Mouse (Mus musculus) layer of hippocampus, adult 9-10 months (tissue): ENCODE results near the gene Slc2a6.

Experiments
- DNase-seq: peaks from one replicate; pipeline ENCODE4 v3.0.0; 2022; ENCODE audit warnings: low spot score

Gene Slc2a6

GRCm38 (mm10) chr2:27036003-27036402 lies 8.2 kb upstream of the Slc2a6 start:
- no peak for DNase-seq

- no peak for DNase-seq
Measured at GRCm38 (mm10) chr2:27032361-27032760, 4.6 kb upstream of the Slc2a6 start.

GRCm38 (mm10) chr2:27028437-27029015 lies 728 bp upstream of the Slc2a6 start:
- no peak for DNase-seq

- no peak for DNase-seq
Measured at GRCm38 (mm10) chr2:27026857-27027617, 761 bp downstream of the Slc2a6 start.

GRCm38 (mm10) chr2:27026332-27026731 lies 1.5 kb downstream of the Slc2a6 start:
- no peak for DNase-seq

GRCm38 (mm10) chr2:27025545-27025944 lies 2.3 kb downstream of the Slc2a6 start:
- no peak for DNase-seq

GRCm38 (mm10) chr2:27024136-27024535 lies 3.7 kb downstream of the Slc2a6 start:
- no peak for DNase-seq

- no peak for DNase-seq
Measured at GRCm38 (mm10) chr2:27022612-27023011, 5.2 kb downstream of the Slc2a6 start.

GRCm38 (mm10) chr2:27021103-27021502 lies 6.7 kb downstream of the Slc2a6 start:
- DNase-seq = no peak

- no peak for DNase-seq
Measured at GRCm38 (mm10) chr2:27019530-27019929, 8.3 kb downstream of the Slc2a6 start.

- no peak for DNase-seq
Measured at GRCm38 (mm10) chr2:27017802-27018201, 10.0 kb downstream of the Slc2a6 start.

GRCm38 (mm10) chr2:27009714-27010244 lies 18.0 kb downstream of the Slc2a6 start, which contains the start of gene Cacfd1:
Cacfd1 (plus strand) TSS chr2:27009926.
- DNase-seq = peak; percentile 58

GRCm38 (mm10) chr2:27007701-27008100 lies 20.1 kb downstream of the Slc2a6 start:
- DNase-seq = no peak

- DNase-seq = no peak
Measured at GRCm38 (mm10) chr2:27006255-27006654, 21.5 kb downstream of the Slc2a6 start.

- DNase-seq = no peak
Measured at GRCm38 (mm10) chr2:26997993-26998392, 29.8 kb downstream of the Slc2a6 start.

- DNase-seq = no peak
Measured at GRCm38 (mm10) chr2:26997498-26997897, 30.3 kb downstream of the Slc2a6 start.

GRCm38 (mm10) chr2:26993936-26994335 lies 33.9 kb downstream of the Slc2a6 start:
- DNase-seq = no peak

GRCm38 (mm10) chr2:26984640-26985039 lies 43.2 kb downstream of the Slc2a6 start:
- DNase-seq = no peak

GRCm38 (mm10) chr2:26984179-26984578 lies 43.6 kb downstream of the Slc2a6 start:
- no peak for DNase-seq

GRCm38 (mm10) chr2:26980361-26980760 lies 47.4 kb downstream of the Slc2a6 start:
- DNase-seq = no peak

- no peak for DNase-seq
Measured at GRCm38 (mm10) chr2:26973960-26974359, 53.8 kb downstream of the Slc2a6 start.

- DNase-seq = no peak
Measured at GRCm38 (mm10) chr2:26973116-26973515, 54.7 kb downstream of the Slc2a6 start, which contains the start of gene Adamts13. Adamts13 (plus strand) TSS chr2:26973416.
